Mouse (Mus musculus): ENCODE data around the gene Lhfpl2.

The Lhfpl2 gene

GRCm38 (mm10) chr13:94098369-94099084 lies 40.9 kb downstream of the Lhfpl2 start:
- no peak for DNase-seq

GRCm38 (mm10) chr13:94099087-94099486 lies 41.5 kb downstream of the Lhfpl2 start:
- no peak for DNase-seq

GRCm38 (mm10) chr13:94100361-94100760 lies 42.8 kb downstream of the Lhfpl2 start:
- no peak for DNase-seq

- DNase-seq, result no peak
Measured at GRCm38 (mm10) chr13:94101020-94101571, 43.5 kb downstream of the Lhfpl2 start.

GRCm38 (mm10) chr13:94104866-94105475 lies 47.4 kb downstream of the Lhfpl2 start:
- DNase-seq, result no peak

GRCm38 (mm10) chr13:94106431-94106830 lies 48.8 kb downstream of the Lhfpl2 start:
- DNase-seq, result no peak

- no peak for DNase-seq
Measured at GRCm38 (mm10) chr13:94106983-94107382, 49.4 kb downstream of the Lhfpl2 start.

- no peak for DNase-seq
Measured at GRCm38 (mm10) chr13:94110556-94110955, 53.0 kb downstream of the Lhfpl2 start.

GRCm38 (mm10) chr13:94115476-94115875 lies 57.9 kb downstream of the Lhfpl2 start:
- peak; percentile 9 for DNase-seq

GRCm38 (mm10) chr13:94116705-94117410 lies 59.3 kb downstream of the Lhfpl2 start:
- DNase-seq, result no peak

- no peak for DNase-seq
Measured at GRCm38 (mm10) chr13:94117522-94117921, 59.9 kb downstream of the Lhfpl2 start.

GRCm38 (mm10) chr13:94118091-94118490 lies 60.5 kb downstream of the Lhfpl2 start:
- DNase-seq, result no peak

- DNase-seq, result no peak
Measured at GRCm38 (mm10) chr13:94119309-94119708, 61.7 kb downstream of the Lhfpl2 start.

GRCm38 (mm10) chr13:94122703-94123592 lies 65.4 kb downstream of the Lhfpl2 start:
- peak; percentile 8 for DNase-seq

- no peak for DNase-seq
Measured at GRCm38 (mm10) chr13:94130394-94130793, 72.8 kb downstream of the Lhfpl2 start.

GRCm38 (mm10) chr13:94131135-94131534 lies 73.5 kb downstream of the Lhfpl2 start:
- DNase-seq, result no peak

GRCm38 (mm10) chr13:94132187-94132995 lies 74.8 kb downstream of the Lhfpl2 start:
- no peak for DNase-seq

- no peak for DNase-seq
Measured at GRCm38 (mm10) chr13:94134646-94135045, 77.0 kb downstream of the Lhfpl2 start.

GRCm38 (mm10) chr13:94135180-94135579 lies 77.6 kb downstream of the Lhfpl2 start:
- no peak for DNase-seq

- no peak for DNase-seq
Measured at GRCm38 (mm10) chr13:94139713-94140445, 82.3 kb downstream of the Lhfpl2 start.

- DNase-seq, result no peak
Measured at GRCm38 (mm10) chr13:94140446-94140845, 82.8 kb downstream of the Lhfpl2 start.
